Comparison of ENCODE assay signal across 8 mouse cellular contexts in the genomic region with DNA sequence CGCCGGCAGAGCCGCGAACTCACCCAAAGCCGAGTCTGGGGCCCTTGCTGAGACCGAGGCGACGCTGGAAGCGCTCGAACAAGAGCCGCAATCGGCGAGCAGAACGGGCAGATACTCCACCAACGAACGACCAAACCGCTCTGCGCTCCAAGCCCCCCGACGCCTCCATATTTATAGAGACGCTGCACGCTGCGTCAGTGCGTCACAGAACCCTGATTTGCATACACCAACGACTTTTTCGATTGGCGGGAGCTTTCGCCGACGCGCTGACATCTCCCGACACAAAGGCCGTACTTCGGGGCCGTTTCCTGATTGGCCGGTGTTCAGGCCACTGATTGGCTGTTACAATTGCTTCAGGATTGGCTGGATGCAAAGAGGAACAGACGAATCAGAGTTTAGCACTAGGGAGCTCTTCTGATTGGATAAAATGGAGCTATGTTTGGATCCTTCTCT. TPM values are rescaled to one million over a fixed set of nuclear protein-coding genes. Genes with fewer than 3 reads are reported as not detected.
DNase-seq lines count a peak whose midpoint lies in the region; ATAC-seq and TF ChIP-seq lines count a peak whose summit lies in the region.

No protein-coding gene starts in this region.

- peak overlapping the region; percentile 98 for H3K9ac ChIP-seq in forebrain, embryonic 15.5 days (replicated peaks)
- H3K9ac ChIP-seq in lung, embryonic 14.5 days: peak overlapping the region; percentile 99

- H3K9me3 ChIP-seq in G1E (replicated peaks): no peaks in the 10 kb centered on the region
- no peaks in the 10 kb centered on the region for H3K9me3 ChIP-seq in forebrain, embryonic 15.5 days
- H3K9me3 ChIP-seq in lung, embryonic 14.5 days (ENCODE audit: low read depth, low read length): no peaks in the 10 kb centered on the region

- no peak overlapping the region; the same call in 1 of the 2 replicates for H3K4me2 ChIP-seq in forebrain, embryonic 15.5 days (replicated peaks)
- H3K4me2 ChIP-seq in lung, embryonic 14.5 days: peak overlapping the region; percentile 58

- H3K36me3 ChIP-seq in G1E (replicated peaks): peaks cover 27% of the 10 kb centered on the region
- H3K36me3 ChIP-seq in forebrain, embryonic 15.5 days: peaks cover 25% of the 10 kb centered on the region
- H3K36me3 ChIP-seq in lung, embryonic 14.5 days (ENCODE audit: insufficient read depth): peaks cover 22% of the 10 kb centered on the region
- peaks cover 20% of the 10 kb centered on the region for H3K36me3 ChIP-seq in thymus, adult 2 months (ENCODE audit: control insufficient read depth, insufficient read depth, low read length)

- under 1% methylated on average over 37 of the region's 37 CpGs for WGBS in forebrain, embryonic 15.5 days
- WGBS in lung, embryonic 14.5 days: under 1% methylated on average over 37 of the region's 37 CpGs
- under 1% methylated on average over 37 of the region's 37 CpGs for WGBS in olfactory bulb, adult 2 months
- under 1% methylated on average over 37 of the region's 37 CpGs for WGBS in thymus, adult 2 months

- TF ChIP-seq POLR2A in olfactory bulb, adult 2 months (IDR thresholded peaks at IDR 0.05; ENCODE audit: insufficient read depth, low read depth, low read length): peak; percentile 100
- TF ChIP-seq POLR2A in thymus, adult 2 months (IDR thresholded peaks at IDR 0.05; ENCODE audit: control insufficient read depth, extremely low read depth, insufficient read depth, low read length, poor library complexity): peak; percentile 100

- H3K4me1 ChIP-seq in G1E (ENCODE audit: insufficient read depth, low read depth, low read length): peaks cover 25% of the 10 kb centered on the region
- H3K4me1 ChIP-seq in forebrain, embryonic 15.5 days: peaks cover 18% of the 10 kb centered on the region
- H3K4me1 ChIP-seq in lung, embryonic 14.5 days (ENCODE audit: insufficient read depth): 0 out of 2 replicates have a peak, but pooled peaks cover 3% of the 10 kb centered on the region
- peaks cover 2% of the 10 kb centered on the region; the same call in 1 of the 2 replicates for H3K4me1 ChIP-seq in olfactory bulb, adult 2 months (ENCODE audit: control insufficient read depth, insufficient read depth, low read length)
- peaks cover 2% of the 10 kb centered on the region; the same call in 1 of the 2 replicates for H3K4me1 ChIP-seq in thymus, adult 2 months (replicated peaks; ENCODE audit: control insufficient read depth, insufficient read depth, low read length)

- no peak for TF ChIP-seq CTCF in G1E (IDR thresholded peaks at IDR 0.05; ENCODE audit: low read depth, low read length)
- no peak for TF ChIP-seq CTCF in lung, embryonic 14.5 days (IDR thresholded peaks at IDR 0.05; ENCODE audit: low read depth)
- TF ChIP-seq CTCF in olfactory bulb, adult 2 months (IDR thresholded peaks at IDR 0.05; ENCODE audit: insufficient read depth, low read depth, low read length): no peak
- 0 out of 2 replicates have a peak, but pooled peaks have one; percentile 48 for TF ChIP-seq CTCF in thymus, adult 2 months (IDR thresholded peaks at IDR 0.05; ENCODE audit: borderline replicate concordance, control insufficient read depth, extremely low read depth, insufficient read depth, low read length, poor library complexity)

- H3K27me3 ChIP-seq in G1E (ENCODE audit: insufficient read depth, low read length): no peaks in the 10 kb centered on the region
- H3K27me3 ChIP-seq in forebrain, embryonic 15.5 days: no peaks in the 10 kb centered on the region
- no peaks in the 10 kb centered on the region for H3K27me3 ChIP-seq in lung, embryonic 14.5 days (ENCODE audit: insufficient read depth, low read length)
- H3K27me3 ChIP-seq in thymus, adult 2 months (ENCODE audit: control insufficient read depth, insufficient read depth, low read length): no peaks in the 10 kb centered on the region

- peak; percentile 96 for ATAC-seq in G1E (ENCODE audit: extremely low read depth, insufficient number of reproducible peaks, low FRiP score, poor library complexity, severe bottlenecking)
- peak; percentile 97 for ATAC-seq in forebrain, embryonic 15.5 days (replicated peaks)
- ATAC-seq in lung, embryonic 14.5 days (ENCODE audit: insufficient read depth): peak; percentile 93

- peak overlapping the region; percentile 99 for H3K27ac ChIP-seq in forebrain, embryonic 15.5 days (replicated peaks)
- peak overlapping the region; percentile 100 for H3K27ac ChIP-seq in lung, embryonic 14.5 days (ENCODE audit: low read depth)
- peak overlapping the region; percentile 96 for H3K27ac ChIP-seq in olfactory bulb, adult 2 months (ENCODE audit: insufficient read depth, low read depth, low read length)
- H3K27ac ChIP-seq in thymus, adult 2 months (ENCODE audit: control insufficient read depth, insufficient read depth, low read length): peak overlapping the region; percentile 88

- DNase-seq in G1E (ENCODE audit: low spot score): peak; percentile 93
- peak; percentile 99 for DNase-seq in cerebellum, adult 11-12 months
- peak; percentile 97 for DNase-seq in heart, postnatal 25 days (ENCODE audit: low spot score)
- DNase-seq in layer of hippocampus, adult 18-20 months (ENCODE audit: low spot score in 2 of 2): peak; percentile 96 to 98
- DNase-seq in lung, embryonic 14.5 days: peak; percentile 100
- DNase-seq in thymus, adult 2 months: peak; percentile 91

- intact Hi-C loops in heart, postnatal 25 days (cut with DNase I): no loop called here

- peak overlapping the region; percentile 91 for H3K4me3 ChIP-seq in G1E (ENCODE audit: low read depth, low read length)
- peak overlapping the region; percentile 81 for H3K4me3 ChIP-seq in forebrain, embryonic 15.5 days
- H3K4me3 ChIP-seq in lung, embryonic 14.5 days (ENCODE audit: low read depth, low read length): peak overlapping the region; percentile 94
- H3K4me3 ChIP-seq in olfactory bulb, adult 2 months (ENCODE audit: insufficient read depth, low read depth, low read length): peak overlapping the region; percentile 68
- H3K4me3 ChIP-seq in thymus, adult 2 months (ENCODE audit: control insufficient read depth, insufficient read depth, low read length): peak overlapping the region; percentile 78

RNA-seq across cellular contexts. Expression of a gene that starts 3.4 kb away (rescaled TPM):
- total RNA-seq in G1E (2014; fragmentation: Nextera tagmentation): 692 and 699 TPM in 2 replicates
- total RNA-seq in G1E (2017): 721 and 745 TPM in 2 replicates
- polyA plus RNA-seq in G1E (2012): 230 and 336 TPM in 2 replicates
- polyA plus RNA-seq in forebrain, embryonic 15.5 days (2015; fragmentation: Nextera tagmentation; extraction: Ambion mirVana): 2,534 and 2,591 TPM in 2 replicates
- 100 to 1,000 TPM; 128 to 130 TPM for total RNA-seq in heart, postnatal 25 days (2021)
- total RNA-seq in layer of hippocampus, adult 18-20 months (2021): 100 to 1,000 TPM; 267 to 281 TPM
- polyA plus RNA-seq in lung, embryonic 14.5 days (2014; fragmentation: Nextera tagmentation; extraction: Ambion mirVana): 1,851 and 1,959 TPM in 2 replicates
- polyA plus RNA-seq in olfactory bulb, adult 2 months (2012; ENCODE audit: insufficient read depth, insufficient read length, low replicate concordance, missing spikeins): 341 and 464 TPM in 2 replicates
- polyA plus RNA-seq in thymus, adult 2 months (2012; rRNA removed): 484 and 567 TPM in 2 replicates

RNA-seq across cellular contexts. Expression of a gene that starts 5.7 kb away (rescaled TPM):
- total RNA-seq in G1E (2014; fragmentation: Nextera tagmentation): 50.1 and 58.1 TPM in 2 replicates
- total RNA-seq in G1E (2017): 17.2 and 19.8 TPM in 2 replicates
- 65.2 and 80.7 TPM in 2 replicates for polyA plus RNA-seq in G1E (2012)
- polyA plus RNA-seq in forebrain, embryonic 15.5 days (2015; fragmentation: Nextera tagmentation; extraction: Ambion mirVana): 40.4 and 40.8 TPM in 2 replicates
- total RNA-seq in heart, postnatal 25 days (2021): 1 to 10 TPM; 8.4 to 9.0 TPM
- 10 to 100 TPM; 20.6 to 23.1 TPM for total RNA-seq in layer of hippocampus, adult 18-20 months (2021)
- polyA plus RNA-seq in lung, embryonic 14.5 days (2014; fragmentation: Nextera tagmentation; extraction: Ambion mirVana): 39.5 and 44.4 TPM in 2 replicates
- 207 TPM in 1 of 2 replicates, not detected in the other for polyA plus RNA-seq in olfactory bulb, adult 2 months (2012; ENCODE audit: insufficient read depth, insufficient read length, low replicate concordance, missing spikeins)
- polyA plus RNA-seq in thymus, adult 2 months (2012; rRNA removed): 121 and 123 TPM in 2 replicates

RNA-seq across cellular contexts. Expression of a gene that starts 11.9 kb away (rescaled TPM):
- total RNA-seq in G1E (2014; fragmentation: Nextera tagmentation) (15.4 and 22.0 TPM in 2 replicates), G1E (2017) (54.5 and 69.9 TPM in 2 replicates)
- polyA plus RNA-seq in G1E (2012): 148 and 177 TPM in 2 replicates
- polyA plus RNA-seq in forebrain, embryonic 15.5 days (2015; fragmentation: Nextera tagmentation; extraction: Ambion mirVana): 58.9 and 64.2 TPM in 2 replicates
- 10 to 100 TPM; 13.9 to 16.0 TPM for total RNA-seq in heart, postnatal 25 days (2021)
- 10 to 100 TPM; 11.7 to 14.1 TPM for total RNA-seq in layer of hippocampus, adult 18-20 months (2021)
- polyA plus RNA-seq in lung, embryonic 14.5 days (2014; fragmentation: Nextera tagmentation; extraction: Ambion mirVana): 191 and 208 TPM in 2 replicates
- not detected in 2 replicates for polyA plus RNA-seq in olfactory bulb, adult 2 months (2012; ENCODE audit: insufficient read depth, insufficient read length, low replicate concordance, missing spikeins)
- polyA plus RNA-seq in thymus, adult 2 months (2012; rRNA removed): 110 and 133 TPM in 2 replicates

RNA-seq across cellular contexts. Expression of a gene that starts 49.9 kb away (rescaled TPM):
- total RNA-seq in G1E (2014; fragmentation: Nextera tagmentation) (not detected in 2 replicates), G1E (2017) (0.05 and 0.06 TPM in 2 replicates)
- 0.13 and 0.17 TPM in 2 replicates for polyA plus RNA-seq in G1E (2012)
- 0.52 and 0.69 TPM in 2 replicates for polyA plus RNA-seq in forebrain, embryonic 15.5 days (2015; fragmentation: Nextera tagmentation; extraction: Ambion mirVana)
- 1 to 10 TPM; 3.5 to 4.0 TPM for total RNA-seq in heart, postnatal 25 days (2021)
- total RNA-seq in layer of hippocampus, adult 18-20 months (2021): 1 to 10 TPM; 7.9 to 8.7 TPM
- polyA plus RNA-seq in lung, embryonic 14.5 days (2014; fragmentation: Nextera tagmentation; extraction: Ambion mirVana): 2.0 and 2.3 TPM in 2 replicates
- polyA plus RNA-seq in olfactory bulb, adult 2 months (2012; ENCODE audit: insufficient read depth, insufficient read length, low replicate concordance, missing spikeins): not detected in 2 replicates
- polyA plus RNA-seq in thymus, adult 2 months (2012; rRNA removed): 19.8 and 20.8 TPM in 2 replicates

RNA-seq across cellular contexts. Expression of a gene that starts 53.4 kb away (rescaled TPM):
- total RNA-seq in G1E (2014; fragmentation: Nextera tagmentation) (26.1 and 31.4 TPM in 2 replicates), G1E (2017) (63.5 and 81.7 TPM in 2 replicates)
- 126 and 144 TPM in 2 replicates for polyA plus RNA-seq in G1E (2012)
- polyA plus RNA-seq in forebrain, embryonic 15.5 days (2015; fragmentation: Nextera tagmentation; extraction: Ambion mirVana): 0.70 and 0.80 TPM in 2 replicates
- total RNA-seq in heart, postnatal 25 days (2021): 1 to 10 TPM in 1 of 2 experiments, under 1 TPM in 1; 0.75 to 1.0 TPM
- total RNA-seq in layer of hippocampus, adult 18-20 months (2021): 1 to 10 TPM; 1.6 to 3.0 TPM
- polyA plus RNA-seq in lung, embryonic 14.5 days (2014; fragmentation: Nextera tagmentation; extraction: Ambion mirVana): 2.5 and 3.3 TPM in 2 replicates
- not detected in 2 replicates for polyA plus RNA-seq in olfactory bulb, adult 2 months (2012; ENCODE audit: insufficient read depth, insufficient read length, low replicate concordance, missing spikeins)
- 95.3 and 98.6 TPM in 2 replicates for polyA plus RNA-seq in thymus, adult 2 months (2012; rRNA removed)

Comparison
In these comparisons a context has a peak if more than half of its experiments do, and no peak if none do; other contexts are left out.
1. Peak in every context shown above with its lines: DNase-seq, ATAC-seq, H3K4me3 ChIP-seq and H3K27ac ChIP-seq.